Mouse (Mus musculus): Measurements from ENCODE around the gene B4galt5.

GRCm38 (mm10) chr2:167328340-167328739 lies 20.6 kb downstream of the B4galt5 start:
- TF ChIP-seq EP300 (IDR thresholded peaks at IDR 0.05; ENCODE audit: insufficient read depth, low read depth, low read length) (no peak), POLR2A (IDR thresholded peaks at IDR 0.05; ENCODE audit: insufficient read depth, low read length) (no peak), CTCF (IDR thresholded peaks at IDR 0.05; ENCODE audit: low read depth, low read length) (no peak)

Data from ES-Bruce4 (cell line).